Mouse (Mus musculus) sigmoid colon, adult 10 weeks (tissue): Measurements from ENCODE around the gene Amer3. TPM values are rescaled to one million over a fixed set of nuclear protein-coding genes. Genes with fewer than 3 reads are reported as not detected.

Experiments
- polyA plus RNA-seq: library from polyadenylated mRNA; stranded (reverse); fragments of 350-450 nt; fragmentation: Illumina TruSeq; extraction: RNeasy Lipid Tissue Mini Kit (QIAGEN cat#74804); gene quantifications from one replicate; pipeline ENCODE4 v1.2.3, GENCODE M21; 2014; ENCODE audit warnings: low read depth, low replicate concordance

Amer3 gene
- not detected for polyA plus RNA-seq

GRCm38 (mm10) chr1:34578851-34579781, at the start of gene Amer3:
Gene Amer3 (plus strand): TSS chr1:34579657.

GRCm38 (mm10) chr1:34535043-34535698, 44.3 kb upstream of the Amer3 start, which contains the start of gene Cfc1:
Gene Cfc1 (plus strand): TSS chr1:34535648.

GRCm38 (mm10) chr1:34560843-34561242, 18.6 kb upstream of the Amer3 start, which contains the start of gene Prss40:
Gene Prss40 (minus strand): TSS chr1:34560943.

Other genes starting within 250 kb of the Amer3 start
- 19.5 TPM for gene Ccdc115, start 140.0 kb upstream of the Amer3 start, polyA plus RNA-seq
- gene Imp4, start 139.8 kb upstream of the Amer3 start, polyA plus RNA-seq: 12.0 TPM
- 28.5 TPM for gene Ptpn18, start 119.9 kb upstream of the Amer3 start, polyA plus RNA-seq
- gene Prss39, start 81.2 kb upstream of the Amer3 start, polyA plus RNA-seq: not detected
- not detected for gene Cfc1, start 44.0 kb upstream of the Amer3 start, polyA plus RNA-seq
- gene Prss40, start 18.7 kb upstream of the Amer3 start, polyA plus RNA-seq: not detected